ENCODE assay signal across 9 mouse cellular contexts in the genomic region with DNA sequence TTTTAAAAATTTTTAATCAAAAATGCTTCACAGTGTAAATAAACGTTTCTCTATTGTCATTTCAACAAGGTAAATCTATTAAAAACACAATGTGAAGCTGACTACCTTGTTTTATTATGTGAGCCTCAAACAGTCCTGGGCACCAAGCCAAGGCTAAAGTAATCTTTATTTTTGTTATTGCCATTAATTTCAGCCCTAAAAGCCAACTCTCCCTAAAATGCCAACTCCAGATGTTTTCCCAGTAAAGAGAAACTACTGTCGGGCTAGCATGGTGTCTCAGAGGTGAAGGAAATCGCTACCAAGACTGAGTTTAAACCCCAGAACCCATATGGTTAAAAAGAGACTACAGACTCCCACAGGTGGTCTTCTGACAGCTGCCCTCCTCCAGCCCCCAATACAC. TPM values are rescaled to one million over a fixed set of nuclear protein-coding genes. Genes with fewer than 3 reads are reported as not detected.
DNase-seq lines count a peak whose midpoint lies in the region; ATAC-seq and TF ChIP-seq lines count a peak whose summit lies in the region.
"Had no signal": no experiment of that assay in that cellular context is flagged by ENCODE, and none has a peak within 500 bp of the region (broad histone marks: within the 10 kb centered on the region; RNA-seq: fewer than 3 reads in every experiment).

No protein-coding gene starts in this region.

- H3K4me2 ChIP-seq in heart, embryonic 13.5 days: peak overlapping the region; percentile 88

- no peak for DNase-seq in heart, adult 9 months (ENCODE audit: low spot score in 2 of 2)
- peak; percentile 38 for DNase-seq in MEL (ENCODE audit: low read depth, low spot score)
- no peak for DNase-seq in hindbrain, embryonic 10.5 days (ENCODE audit: low spot score)
- no peak for DNase-seq in urinary bladder, postnatal 25 days (ENCODE audit: low spot score)
- DNase-seq in thymus, adult 18-20 months: no peak
- DNase-seq in thymus, postnatal 25 days: no peak

- H3K27me3 ChIP-seq in heart, embryonic 13.5 days (replicated peaks): no peaks in the 10 kb centered on the region
- H3K27me3 ChIP-seq in MEL (ENCODE audit: control insufficient read depth in 1 of 2, insufficient read depth in 2 of 2, low read length in 2 of 2): no peaks in the 10 kb centered on the region
- no peaks in the 10 kb centered on the region for H3K27me3 ChIP-seq in hindbrain, embryonic 10.5 days (ENCODE audit: insufficient read depth, poor library complexity, severe bottlenecking)
- H3K27me3 ChIP-seq: Patski had no signal

- H3K79me2 ChIP-seq in MEL (ENCODE audit: control insufficient read depth, insufficient read depth, low read length, poor library complexity) (peaks cover 22% of the 10 kb centered on the region), macrophage (ENCODE audit: inconsistent target) (peaks cover 63% of the 10 kb centered on the region)

- 39% methylated on average over 3 of the region's 3 CpGs for WGBS in heart, embryonic 13.5 days
- 66% methylated on average over 3 of the region's 3 CpGs for WGBS in hindbrain, embryonic 10.5 days
- WGBS in macrophage (ENCODE audit: missing documents): 45% methylated on average over 3 of the region's 3 CpGs

- H3K9me3 ChIP-seq in heart, embryonic 13.5 days: no peaks in the 10 kb centered on the region
- no peaks in the 10 kb centered on the region for H3K9me3 ChIP-seq in MEL (replicated peaks; ENCODE audit: insufficient read depth, low read length)
- H3K9me3 ChIP-seq in hindbrain, embryonic 10.5 days: no peaks in the 10 kb centered on the region

- no peak for ATAC-seq in heart, embryonic 13.5 days (ENCODE audit: extremely low read depth, insufficient number of reproducible peaks, low FRiP score, low TSS enrichment)

- H3K4me1 ChIP-seq in heart, embryonic 13.5 days: peaks cover 22% of the 10 kb centered on the region
- peaks cover 10 to 14% of the 10 kb centered on the region in 2 experiments for H3K4me1 ChIP-seq in MEL (ENCODE audit: control insufficient read depth in 1 of 2, insufficient read depth in 2 of 2, low read length in 2 of 2)
- H3K4me1 ChIP-seq in hindbrain, embryonic 10.5 days (replicated peaks): peaks cover 16% of the 10 kb centered on the region

- H3K4me3 ChIP-seq in heart, embryonic 13.5 days: peak overlapping the region; percentile 99
- H3K4me3 ChIP-seq in MEL (ENCODE audit: control insufficient read depth in 1 of 2, insufficient read depth in 1 of 2, low read depth in 2 of 2, low read length in 2 of 2) (peak overlapping the region; percentile 83 to 98; a peak in 3 of 4 replicates), macrophage (ENCODE audit: inconsistent target) (peak overlapping the region; percentile 100)
- H3K4me3 ChIP-seq in hindbrain, embryonic 10.5 days: peak overlapping the region; percentile 97

- no peak for TF ChIP-seq POLR2A in MEL (IDR thresholded peaks at IDR 0.05; ENCODE audit: control insufficient read depth in 1 of 2, insufficient read depth in 1 of 2, low read depth in 1 of 2, low read length in 2 of 2, poor library complexity in 1 of 2)

- TF ChIP-seq CTCF in MEL (IDR thresholded peaks at IDR 0.05 in 2 of 3, conservative IDR thresholded peaks at IDR 0.05 in 1 of 3; ENCODE audit: control insufficient read depth in 1 of 3, insufficient read depth in 1 of 3, low read depth in 2 of 3, low read length in 3 of 3, poor library complexity in 1 of 3, severe bottlenecking in 1 of 3): no peak

- H3K27ac ChIP-seq in heart, embryonic 13.5 days (replicated peaks): peak overlapping the region; percentile 95
- H3K27ac ChIP-seq in MEL (ENCODE audit: control insufficient read depth, low read depth, low read length) (no peak overlapping the region), macrophage (no peak overlapping the region; the same call in 1 of the 2 replicates)
- no peak overlapping the region for H3K27ac ChIP-seq in hindbrain, embryonic 10.5 days

- TF ChIP-seq EP300 in MEL (IDR thresholded peaks at IDR 0.05; ENCODE audit: low read depth in 1 of 2, low read length in 2 of 2): no peak

- no peak for TF ChIP-seq RAD21 in MEL (IDR thresholded peaks at IDR 0.05; ENCODE audit: low read depth, low read length)

- H3K9ac ChIP-seq in heart, embryonic 13.5 days: peak overlapping the region; percentile 95
- H3K9ac ChIP-seq in MEL (ENCODE audit: control insufficient read depth, low read depth, low read length, poor library complexity, severe bottlenecking): peak overlapping the region; percentile 92

- H3K36me3 ChIP-seq in heart, embryonic 13.5 days: peaks cover 26% of the 10 kb centered on the region
- H3K36me3 ChIP-seq in MEL (ENCODE audit: control insufficient read depth in 1 of 2, insufficient read depth in 2 of 2, low read length in 2 of 2) (peaks cover 2 to 18% of the 10 kb centered on the region in 2 experiments; a peak in 3 of 4 replicates), macrophage (ENCODE audit: inconsistent target) (peaks cover 21% of the 10 kb centered on the region; the same call in 1 of the 2 replicates)
- H3K36me3 ChIP-seq in hindbrain, embryonic 10.5 days: peaks cover 22% of the 10 kb centered on the region

TF ChIP-seq in MEL, 35 proteins besides CTCF, POLR2A, EP300 and RAD21:
- TF ChIP-seq HCFC1 (IDR thresholded peaks at IDR 0.05; ENCODE audit: low read depth, low read length) (no peak), GATA1 (IDR thresholded peaks at IDR 0.05; ENCODE audit: low read depth, low read length) (no peak), SMC3 (IDR thresholded peaks at IDR 0.05; ENCODE audit: low read depth, low read length) (no peak), MYB (IDR thresholded peaks at IDR 0.05; ENCODE audit: low read depth, low read length) (no peak), MXI1 (IDR thresholded peaks at IDR 0.05; ENCODE audit: low read depth, low read length) (no peak), SIN3A (IDR thresholded peaks at IDR 0.05; ENCODE audit: low read length) (no peak), USF1 (IDR thresholded peaks at IDR 0.05; ENCODE audit: low read depth, low read length) (no peak)

RNA-seq across cellular contexts. Expression of gene Vps13d, which starts 1.4 kb away (rescaled TPM):
- 6.2 and 6.6 TPM in 2 replicates for polyA plus RNA-seq in heart, embryonic 13.5 days (2015; fragmentation: Nextera tagmentation; extraction: Ambion mirVana)
- total RNA-seq in MEL (2012; rRNA removed): 8.9 and 10.0 TPM in 2 replicates
- polyA plus RNA-seq in MEL (2012; ENCODE audit: insufficient read depth in 1 of 2, insufficient read length in 2 of 2, low read depth in 1 of 2, low replicate concordance in 2 of 2, missing spikeins in 1 of 2): 10 to 100 TPM; 13.2 to 14.5 TPM
- 4.9 and 6.1 TPM in 2 replicates for polyA plus RNA-seq in hindbrain, embryonic 10.5 days (2016; fragmentation: Nextera tagmentation; extraction: Ambion mirVana)
- 100 to 1,000 TPM; 195 to 794 (median 326) TPM for total RNA-seq in macrophage (2018; cell fraction: chromatin; rRNA removed)
- total RNA-seq in macrophage (2018; cell fraction: cytosol; rRNA removed): 10 to 100 TPM; 22.8 to 49.5 (median 35.7) TPM
- 100 to 1,000 TPM in 16 of 26 experiments, 10 to 100 TPM in 10; 78.6 to 356 (median 119) TPM for total RNA-seq in macrophage (2018; cell fraction: nucleus; rRNA removed)
- 28.8 to 76.6 TPM (median 37.9 TPM) in 3 replicates for polyA plus RNA-seq in macrophage (2018)

RNA-seq across cellular contexts. Expression of gene Tnfrsf1b, which starts 53.3 kb away (rescaled TPM):
- 2.7 and 3.0 TPM in 2 replicates for polyA plus RNA-seq in heart, embryonic 13.5 days (2015; fragmentation: Nextera tagmentation; extraction: Ambion mirVana)
- 0.33 and 0.58 TPM in 2 replicates for total RNA-seq in MEL (2012; rRNA removed)
- polyA plus RNA-seq in MEL (2012; ENCODE audit: insufficient read depth in 1 of 2, insufficient read length in 2 of 2, low read depth in 1 of 2, low replicate concordance in 2 of 2, missing spikeins in 1 of 2) (1 to 10 TPM in 1 of 2 experiments, not detected in 1; 1.2 TPM), macrophage (2018) (132 to 265 TPM (median 207 TPM) in 3 replicates)
- 2.8 and 3.1 TPM in 2 replicates for polyA plus RNA-seq in hindbrain, embryonic 10.5 days (2016; fragmentation: Nextera tagmentation; extraction: Ambion mirVana)
- 100 to 1,000 TPM; 113 to 961 (median 353) TPM for total RNA-seq in macrophage (2018; cell fraction: chromatin; rRNA removed)
- 1,000 to 10,000 TPM in 2 of 26 experiments, 100 to 1,000 TPM in 24; 241 to 1,186 (median 606) TPM for total RNA-seq in macrophage (2018; cell fraction: cytosol; rRNA removed)
- total RNA-seq in macrophage (2018; cell fraction: nucleus; rRNA removed): 1,000 to 10,000 TPM in 7 of 26 experiments, 100 to 1,000 TPM in 19; 164 to 1,820 (median 786) TPM
